Mouse (Mus musculus) MEL (cell line): ENCODE measurements around the gene Fblim1. TPM values are rescaled to one million over a fixed set of nuclear protein-coding genes. Genes with fewer than 3 reads are reported as not detected.

ENCODE experiments used
- DNase-seq: peaks from one replicate; pipeline ENCODE4 v3.0.0; 2011; ENCODE audit warnings: low read depth, low spot score
- H3K27ac ChIP-seq: 2 replicates; pipeline ENCODE4 v1.5.1; 2012; ENCODE audit warnings: low read depth, mild to moderate bottlenecking, control low read depth, low read length, moderate library complexity; ENCODE audit not compliant: control insufficient read depth
- H3K27me3 ChIP-seq, 2 experiments: fragments of 150-350 bp in 1 of 2; sonication (generic) in 1 of 2; 2 replicates each; pipeline ENCODE4 v1.6.1; 2012; ENCODE audit warnings: low read length in 2 of 2, mild to moderate bottlenecking in 2 of 2, improper control_type of control experiment in 1 of 2, moderate library complexity in 1 of 2; ENCODE audit not compliant: insufficient read depth in 2 of 2, control insufficient read depth in 1 of 2
- H3K36me3 ChIP-seq, 2 experiments: 2 replicates each; pipeline ENCODE4 v1.6.1; 2012 to 2014; ENCODE audit warnings: low read length in 2 of 2, improper control_type of control experiment in 1 of 2, inconsistent platforms in 1 of 2, mild to moderate bottlenecking in 1 of 2; ENCODE audit not compliant: insufficient read depth in 2 of 2, control insufficient read depth in 1 of 2
- H3K4me1 ChIP-seq, 2 experiments: fragments of 150-350 bp in 1 of 2; sonication (generic) in 1 of 2; 2 replicates each; pipeline ENCODE4 v1.6.1; 2012; ENCODE audit warnings: low read length in 2 of 2, improper control_type of control experiment in 1 of 2, mild to moderate bottlenecking in 1 of 2; ENCODE audit not compliant: insufficient read depth in 2 of 2, control insufficient read depth in 1 of 2
- H3K4me3 ChIP-seq, 2 experiments: fragments of 150-350 bp in 1 of 2; sonication (generic) in 1 of 2; 2 replicates each; pipeline ENCODE4 v1.5.1; 2012; ENCODE audit warnings: low read depth in 2 of 2, low read length in 2 of 2, mild to moderate bottlenecking in 2 of 2, moderate library complexity in 2 of 2, control low read depth in 1 of 2, improper control_type of control experiment in 1 of 2; ENCODE audit not compliant: control insufficient read depth in 1 of 2, insufficient read depth in 1 of 2
- H3K79me2 ChIP-seq: 2 replicates; pipeline ENCODE4 v1.6.1; 2012; ENCODE audit warnings: mild to moderate bottlenecking, low read length, moderate library complexity; ENCODE audit not compliant: control insufficient read depth, poor library complexity, insufficient read depth
- H3K9ac ChIP-seq: 2 replicates; pipeline ENCODE4 v1.6.1; 2012; ENCODE audit warnings: low read depth, mild to moderate bottlenecking, control low read depth, low read length, moderate library complexity; ENCODE audit not compliant: control insufficient read depth, poor library complexity, severe bottlenecking
- H3K9me3 ChIP-seq: fragments of 150-350 bp; sonication (generic); replicated peaks from 2 replicates; pipeline ENCODE4 v1.6.1; 2012; ENCODE audit warnings: mild to moderate bottlenecking, low read length, improper control_type of control experiment, moderate library complexity; ENCODE audit not compliant: insufficient read depth
- BHLHE40 ChIP-seq: IDR thresholded peaks from 2 replicates; pipeline ENCODE4 v1.6.1; 2012; ENCODE audit warnings: low read depth, mild to moderate bottlenecking, inconsistent platforms, low read length, improper control_type of control experiment, borderline replicate concordance
- CHD2 ChIP-seq: IDR thresholded peaks from 2 replicates; pipeline ENCODE4 v1.6.1; 2011; ENCODE audit warnings: low read length, improper control_type of control experiment
- CTCF ChIP-seq, 3 experiments: IDR thresholded peaks in 2 of 3; conservative IDR thresholded peaks in 1 of 3; 2 replicates each; pipeline ENCODE4 v1.5.1; 2011 to 2012; ENCODE audit warnings: low read length in 3 of 3, low read depth in 2 of 3, mild to moderate bottlenecking in 2 of 3, improper control_type of control experiment in 1 of 3, inconsistent platforms in 1 of 3, mixed read lengths in 1 of 3, moderate library complexity in 1 of 3; ENCODE audit not compliant: control insufficient read depth in 1 of 3, insufficient read depth in 1 of 3, poor library complexity in 1 of 3, severe bottlenecking in 1 of 3
- E2F4 ChIP-seq: IDR thresholded peaks from 2 replicates; pipeline ENCODE4 v1.6.1; 2011; ENCODE audit warnings: low read depth, low read length, improper control_type of control experiment, borderline replicate concordance
- ELF1 ChIP-seq: IDR thresholded peaks from 2 replicates; pipeline ENCODE4 v1.6.1; 2014; ENCODE audit warnings: low read depth, mild to moderate bottlenecking, inconsistent platforms, low read length, improper control_type of control experiment, moderate library complexity
- ETS1 ChIP-seq: IDR thresholded peaks from 2 replicates; pipeline ENCODE4 v1.6.1; 2012; ENCODE audit warnings: low read depth, mild to moderate bottlenecking, inconsistent platforms, low read length, improper control_type of control experiment, moderate library complexity
- GABPA ChIP-seq: IDR thresholded peaks from 2 replicates; pipeline ENCODE4 v1.6.1; 2012; ENCODE audit warnings: low read depth, mild to moderate bottlenecking, inconsistent platforms, low read length, improper control_type of control experiment, moderate library complexity
- GATA1 ChIP-seq: IDR thresholded peaks from 2 replicates; pipeline ENCODE4 v1.6.1; 2011; ENCODE audit warnings: low read depth, low read length, improper control_type of control experiment
- JUND ChIP-seq: IDR thresholded peaks from 2 replicates; pipeline ENCODE4 v1.6.1; 2011; ENCODE audit warnings: low read depth, mild to moderate bottlenecking, improper control_type of control experiment, low read length
- KAT2A ChIP-seq: conservative IDR thresholded peaks from 2 replicates; pipeline ENCODE4 v1.6.1; 2012; ENCODE audit warnings: low read depth, low read length, improper control_type of control experiment, inconsistent platforms
- MAFK ChIP-seq: IDR thresholded peaks from 2 replicates; pipeline ENCODE4 v1.6.1; 2011; ENCODE audit warnings: low read depth, mild to moderate bottlenecking, low read length, improper control_type of control experiment, borderline replicate concordance
- NRF1 ChIP-seq: IDR thresholded peaks from 2 replicates; pipeline ENCODE4 v1.6.1; 2014; ENCODE audit warnings: low read depth, mild to moderate bottlenecking, inconsistent platforms, low read length, improper control_type of control experiment, moderate library complexity; ENCODE audit not compliant: poor library complexity, insufficient read depth, severe bottlenecking
- POLR2AphosphoS2 ChIP-seq: IDR thresholded peaks from 2 replicates; pipeline ENCODE4 v1.6.1; 2011; ENCODE audit warnings: low read length, improper control_type of control experiment
- RAD21 ChIP-seq: IDR thresholded peaks from 2 replicates; pipeline ENCODE4 v1.6.1; 2011; ENCODE audit warnings: mild to moderate bottlenecking, low read depth, low read length, improper control_type of control experiment
- RCOR1 ChIP-seq: IDR thresholded peaks from 2 replicates; pipeline ENCODE4 v1.6.1; 2012; ENCODE audit warnings: low read depth, mild to moderate bottlenecking, inconsistent platforms, low read length, improper control_type of control experiment
- SIN3A ChIP-seq: IDR thresholded peaks from 2 replicates; pipeline ENCODE4 v1.6.1; 2012; ENCODE audit warnings: low read length, improper control_type of control experiment, inconsistent platforms
- SMC3 ChIP-seq: IDR thresholded peaks from 2 replicates; pipeline ENCODE4 v1.6.1; 2011; ENCODE audit warnings: low read depth, low read length, improper control_type of control experiment
- TAL1 ChIP-seq: IDR thresholded peaks from 2 replicates; pipeline ENCODE4 v1.6.1; 2012; ENCODE audit warnings: mild to moderate bottlenecking, inconsistent platforms, low read length, moderate library complexity, mixed read lengths
- TBP ChIP-seq: IDR thresholded peaks from 2 replicates; pipeline ENCODE4 v1.8.0; 2011; ENCODE audit warnings: low read depth, low read length, improper control_type of control experiment
- ZKSCAN1 ChIP-seq: IDR thresholded peaks from 2 replicates; pipeline ENCODE4 v1.6.1; 2012; ENCODE audit warnings: low read depth, mild to moderate bottlenecking, inconsistent platforms, low read length, improper control_type of control experiment, moderate library complexity
- polyA plus RNA-seq, 2 experiments: library from polyadenylated mRNA; stranded (reverse) in 1 of 2; unstranded in 1 of 2; fragments of >175 nt in 1 of 2; fragments of >200 nt in 1 of 2; gene quantifications; 2 replicates each; pipeline versions ENCODE4 v1.2.1 to v1.2.4; 2012; ENCODE audit warnings: low replicate concordance in 2 of 2, low read depth in 1 of 2; ENCODE audit not compliant: insufficient read length in 2 of 2, insufficient read depth in 1 of 2, missing spikeins in 1 of 2
- total RNA-seq: library from RNA; depleted of rRNA; stranded (reverse); fragments of 300-350 nt; gene quantifications from 2 replicates; pipeline ENCODE4 v1.2.3, GENCODE M21; 2012; rRNA removed

Fblim1 gene
- total RNA-seq (not detected in 2 replicates), polyA plus RNA-seq (not detected)

GRCm38 (mm10) chr4:141605861-141606260 is at the start of gene Fblim1:
TSS of gene Fblim1 (minus strand) at chr4:141606096.
- H3K4me1 ChIP-seq: no peaks in the 10 kb centered on the region

GRCm38 (mm10) chr4:141654509-141654908 is 48.6 kb upstream of the Fblim1 start:
- no peak for DNase-seq
- Histone ChIP-seq H3K27ac (no peak overlapping the region), H3K79me2 (no peaks in the 10 kb centered on the region), H3K36me3 (no peaks in the 10 kb centered on the region; a peak in 2 of 4 replicates), H3K9me3 (no peaks in the 10 kb centered on the region), H3K9ac (no peak overlapping the region), H3K4me3 (no peak overlapping the region), H3K4me1 (peaks cover 0 to 5% of the 10 kb centered on the region in 2 experiments; a peak in 1 of 4 replicates), H3K27me3 (no peaks in the 10 kb centered on the region)
- no peak for TF ChIP-seq RCOR1
- TF ChIP-seq CTCF (IDR thresholded peaks at IDR 0.05 in 2 of 3, conservative IDR thresholded peaks at IDR 0.05 in 1 of 3; ENCODE audit: control insufficient read depth in 1 of 3, insufficient read depth in 1 of 3, low read depth in 2 of 3, low read length in 3 of 3, poor library complexity in 1 of 3, severe bottlenecking in 1 of 3): no peak
- TF ChIP-seq SIN3A: no peak
- TF ChIP-seq ELF1: no peak
- no peak for TF ChIP-seq GATA1
- TF ChIP-seq MAFK: no peak
- no peak for TF ChIP-seq CHD2
- TF ChIP-seq POLR2AphosphoS2: no peak
- no peak for TF ChIP-seq TAL1

More at GRCm38 (mm10) chr4:141605861-141606260, at the start of gene Fblim1:
- no peak within 1 kb of the TSS for H3K27ac ChIP-seq
- H3K4me3 ChIP-seq: no peak within 1 kb of the TSS
- no peak for DNase-seq
- no peaks in the 10 kb centered on the region for H3K79me2 ChIP-seq
- no peaks in the 10 kb centered on the region for H3K9me3 ChIP-seq
- no peaks in the 10 kb centered on the region; a peak in 1 of 4 replicates for H3K27me3 ChIP-seq
- H3K36me3 ChIP-seq: no peaks in the 10 kb centered on the region
- H3K9ac ChIP-seq: no peak within 1 kb of the TSS
- TF ChIP-seq KAT2A (no peak), ETS1 (no peak), BHLHE40 (no peak), ELF1 (no peak)
- TF ChIP-seq, all 39 proteins: peak for 0

GRCm38 (mm10) chr4:141653813-141654212 is 47.9 kb upstream of the Fblim1 start:
- no peak for TF ChIP-seq ZKSCAN1
- no peak for TF ChIP-seq E2F4
- TF ChIP-seq TBP: no peak
- TF ChIP-seq SMC3: no peak
- no peak for TF ChIP-seq NRF1
- TF ChIP-seq JUND: no peak
- TF ChIP-seq BHLHE40: no peak
- TF ChIP-seq GABPA: no peak
- no peak for TF ChIP-seq ELF1
- no peak for TF ChIP-seq RAD21
- TF ChIP-seq MAFK: no peak
- no peak for DNase-seq
- H3K4me1 ChIP-seq: peaks cover 0 to 5% of the 10 kb centered on the region in 2 experiments; a peak in 1 of 4 replicates
- no peak overlapping the region for H3K27ac ChIP-seq
- H3K79me2 ChIP-seq: no peaks in the 10 kb centered on the region
- H3K4me3 ChIP-seq: no peak overlapping the region
- no peaks in the 10 kb centered on the region for H3K9me3 ChIP-seq
- H3K36me3 ChIP-seq: no peaks in the 10 kb centered on the region; a peak in 2 of 4 replicates
- no peak overlapping the region for H3K9ac ChIP-seq
- H3K27me3 ChIP-seq: no peaks in the 10 kb centered on the region
